Mouse (Mus musculus): ENCODE data around the gene Agr2. TPM values are rescaled to one million over a fixed set of nuclear protein-coding genes. Genes with fewer than 3 reads are reported as not detected.
A peak's percentile ranks its signal among the peaks of the same experiment; 100 is the strongest.

Gene Agr2
- polyA plus RNA-seq, 1 experiment from 2014 or later: not detected

DNA sequence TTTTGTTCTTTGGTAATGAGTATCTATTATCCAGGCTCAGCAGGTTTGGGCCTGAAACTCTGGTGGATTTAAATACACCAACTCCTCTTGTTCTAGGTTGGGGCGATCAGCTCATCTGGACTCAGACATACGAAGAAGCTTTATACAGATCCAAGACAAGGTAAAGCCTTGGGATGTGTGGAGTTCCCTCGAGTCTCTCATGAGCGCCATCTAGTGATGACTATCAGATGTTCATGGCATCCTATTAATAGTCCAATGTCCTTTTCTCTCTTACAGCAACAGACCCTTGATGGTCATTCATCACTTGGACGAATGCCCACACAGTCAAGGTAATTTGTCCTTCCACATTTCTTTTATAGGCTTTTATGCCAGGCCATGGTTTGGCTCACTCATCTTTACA lies 3.1 kb downstream of the Agr2 start:
- Histone ChIP-seq H3K4me1 (no peaks in the 10 kb centered on the region), H3K36me3 (no peaks in the 10 kb centered on the region), H3K9me3 (no peaks in the 10 kb centered on the region), H3K27me3 (ENCODE audit: insufficient read depth, poor library complexity, severe bottlenecking) (no peaks in the 10 kb centered on the region), H3K4me3 (no peak overlapping the region), H3K27ac (no peak overlapping the region)
- no peak for DNase-seq (ENCODE audit: low spot score)
- 29% methylated on average over 5 of the region's 5 CpGs for WGBS

DNA sequence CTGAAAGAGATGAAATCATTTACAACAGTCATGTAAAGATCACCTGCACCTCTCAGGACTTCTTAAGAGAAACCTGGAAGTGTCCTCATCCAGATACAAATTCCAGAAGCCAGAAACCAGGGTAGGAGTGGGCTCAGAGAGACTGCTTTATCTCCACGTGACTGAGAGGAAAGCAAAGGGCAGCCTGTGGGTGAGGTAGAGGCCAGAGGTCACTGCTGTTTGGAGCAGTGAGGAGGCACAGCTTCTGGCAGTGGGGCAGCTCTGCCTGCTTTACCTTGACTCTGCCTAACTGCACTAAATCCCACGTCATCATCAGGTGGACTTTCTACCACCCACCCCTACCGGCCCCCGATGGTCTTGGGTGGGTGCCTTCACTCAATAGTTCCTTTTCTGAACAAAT lies 12.0 kb downstream of the Agr2 start:
- H3K27ac ChIP-seq: no peak overlapping the region
- no peak overlapping the region for H3K4me3 ChIP-seq
- DNase-seq (ENCODE audit: low spot score): no peak
- peaks cover 16% of the 10 kb centered on the region for H3K4me1 ChIP-seq
- no peaks in the 10 kb centered on the region for H3K36me3 ChIP-seq
- no peaks in the 10 kb centered on the region for H3K9me3 ChIP-seq
- no peaks in the 10 kb centered on the region for H3K27me3 ChIP-seq (ENCODE audit: insufficient read depth, poor library complexity, severe bottlenecking)
- 60% methylated on average over 4 of the region's 4 CpGs for WGBS

GRCm38 (mm10) chr12:36007581-36007980 lies 14.9 kb downstream of the Agr2 start:
- DNase-seq (ENCODE audit: low spot score): no peak
- no peaks in the 10 kb centered on the region for H3K9me3 ChIP-seq
- no peak overlapping the region for H3K27ac ChIP-seq
- no peaks in the 10 kb centered on the region for H3K36me3 ChIP-seq
- H3K4me1 ChIP-seq: peaks cover 11% of the 10 kb centered on the region
- H3K4me3 ChIP-seq: no peak overlapping the region
- H3K27me3 ChIP-seq (ENCODE audit: insufficient read depth, poor library complexity, severe bottlenecking): no peaks in the 10 kb centered on the region
- 75% methylated on average over 2 of the region's 2 CpGs for WGBS

- no peak overlapping the region for H3K4me3 ChIP-seq
- no peaks in the 10 kb centered on the region for H3K27me3 ChIP-seq (ENCODE audit: insufficient read depth, poor library complexity, severe bottlenecking)
- H3K4me1 ChIP-seq: peaks cover 11% of the 10 kb centered on the region
- H3K36me3 ChIP-seq: no peaks in the 10 kb centered on the region
- peak overlapping the region; percentile 22; the same call in 1 of the 2 replicates for H3K27ac ChIP-seq
- DNase-seq (ENCODE audit: low spot score): no peak
- WGBS: 60% methylated on average over 6 of the region's 6 CpGs
- no peaks in the 10 kb centered on the region for H3K9me3 ChIP-seq
Measured at GRCm38 (mm10) chr12:36008364-36009047, 15.8 kb downstream of the Agr2 start.

DNA sequence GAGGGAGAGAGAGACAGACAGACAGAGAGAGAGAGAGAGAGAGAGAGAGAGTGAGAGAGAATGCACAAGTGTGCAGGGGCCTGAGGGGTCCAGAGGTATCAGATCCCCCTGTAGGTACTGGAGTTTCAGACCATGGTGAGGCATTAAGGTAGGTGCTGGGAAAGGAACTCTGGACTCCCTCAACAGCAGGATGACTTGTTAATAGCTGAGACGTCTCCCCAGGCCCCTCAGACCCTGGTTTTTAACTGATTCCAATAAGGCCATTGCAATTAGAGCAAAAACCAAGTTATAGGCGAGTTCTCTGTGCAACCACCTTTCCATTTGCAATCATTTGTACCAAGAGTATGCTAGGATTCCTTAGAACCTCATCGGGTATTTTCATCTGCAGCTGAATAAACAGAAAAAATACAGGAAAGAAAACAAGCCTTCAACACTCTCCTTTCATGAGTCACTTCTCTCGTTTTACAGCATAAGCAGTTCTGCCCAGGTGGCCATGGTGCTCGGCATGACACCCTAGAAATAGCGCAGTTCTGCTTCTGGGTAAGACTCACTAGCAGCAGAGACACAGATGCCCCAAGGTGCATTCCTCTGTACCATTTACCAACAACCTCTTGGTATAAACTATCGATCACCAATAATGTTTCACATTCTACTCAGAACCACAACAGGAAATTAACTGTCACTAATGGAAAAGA lies 20.7 kb downstream of the Agr2 start:
- Histone ChIP-seq H3K27me3 (ENCODE audit: insufficient read depth, poor library complexity, severe bottlenecking) (no peaks in the 10 kb centered on the region), H3K36me3 (peaks cover 9% of the 10 kb centered on the region; the same call in 1 of the 2 replicates), H3K4me1 (no peaks in the 10 kb centered on the region), H3K27ac (no peak overlapping the region), H3K9me3 (no peaks in the 10 kb centered on the region), H3K4me3 (no peak overlapping the region)
- DNase-seq (ENCODE audit: low spot score): no peak
- WGBS: 61% methylated on average over 7 of the region's 7 CpGs

GRCm38 (mm10) chr12:36017791-36018190 lies 25.1 kb downstream of the Agr2 start:
- Histone ChIP-seq H3K4me1 (no peaks in the 10 kb centered on the region), H3K4me3 (no peak overlapping the region), H3K36me3 (peaks cover 25% of the 10 kb centered on the region), H3K9me3 (no peaks in the 10 kb centered on the region), H3K27me3 (ENCODE audit: insufficient read depth, poor library complexity, severe bottlenecking) (no peaks in the 10 kb centered on the region), H3K27ac (no peak overlapping the region)
- 70% methylated on average over 2 of the region's 2 CpGs for WGBS
- no peak for DNase-seq (ENCODE audit: low spot score)

DNA sequence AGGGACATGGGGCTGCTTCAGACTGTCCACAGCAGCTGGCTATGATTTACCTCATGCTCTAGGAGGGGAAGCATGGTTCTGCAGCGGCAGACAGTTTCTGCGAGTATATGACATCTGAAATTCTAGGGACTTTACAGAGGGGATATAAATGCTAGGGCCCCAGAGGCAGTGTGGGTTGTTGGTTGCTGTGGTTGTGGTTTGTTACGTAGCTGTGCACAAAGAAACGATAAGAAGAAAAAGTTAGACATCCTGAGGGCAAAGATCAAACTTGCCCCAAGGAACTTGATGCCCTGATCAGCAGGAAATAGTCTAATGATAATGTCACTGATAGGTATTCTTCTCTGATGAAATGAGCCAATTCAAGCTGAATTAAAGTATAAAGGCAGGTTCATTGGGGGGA lies 26.9 kb downstream of the Agr2 start:
- H3K9me3 ChIP-seq: no peaks in the 10 kb centered on the region
- peaks cover 25% of the 10 kb centered on the region for H3K36me3 ChIP-seq

GRCm38 (mm10) chr12:36020081-36020480 lies 27.4 kb downstream of the Agr2 start:
- Histone ChIP-seq H3K36me3 (peaks cover 25% of the 10 kb centered on the region), H3K27ac (no peak overlapping the region), H3K27me3 (ENCODE audit: insufficient read depth, poor library complexity, severe bottlenecking) (no peaks in the 10 kb centered on the region), H3K9me3 (no peaks in the 10 kb centered on the region), H3K4me1 (no peaks in the 10 kb centered on the region), H3K4me3 (no peak overlapping the region)
- WGBS: 83% methylated on average over 3 of the region's 3 CpGs
- DNase-seq (ENCODE audit: low spot score): no peak

More for the DNA sequence above, 26.9 kb downstream of the Agr2 start:
- WGBS: 83% methylated on average over 4 of the region's 4 CpGs
- no peaks in the 10 kb centered on the region for H3K27me3 ChIP-seq (ENCODE audit: insufficient read depth, poor library complexity, severe bottlenecking)
- no peak for DNase-seq (ENCODE audit: low spot score)
- no peak overlapping the region for H3K4me3 ChIP-seq
- no peak overlapping the region for H3K27ac ChIP-seq
- no peaks in the 10 kb centered on the region for H3K4me1 ChIP-seq

- H3K36me3 ChIP-seq: peaks cover 21% of the 10 kb centered on the region
- no peak overlapping the region for H3K4me3 ChIP-seq
- DNase-seq (ENCODE audit: low spot score): no peak
- H3K27ac ChIP-seq: no peak overlapping the region
- 96% methylated on average over 2 of the region's 2 CpGs for WGBS
- no peaks in the 10 kb centered on the region for H3K4me1 ChIP-seq
- no peaks in the 10 kb centered on the region for H3K27me3 ChIP-seq (ENCODE audit: insufficient read depth, poor library complexity, severe bottlenecking)
- H3K9me3 ChIP-seq: no peaks in the 10 kb centered on the region
Measured at GRCm38 (mm10) chr12:36020710-36021109, 28.0 kb downstream of the Agr2 start.

DNA sequence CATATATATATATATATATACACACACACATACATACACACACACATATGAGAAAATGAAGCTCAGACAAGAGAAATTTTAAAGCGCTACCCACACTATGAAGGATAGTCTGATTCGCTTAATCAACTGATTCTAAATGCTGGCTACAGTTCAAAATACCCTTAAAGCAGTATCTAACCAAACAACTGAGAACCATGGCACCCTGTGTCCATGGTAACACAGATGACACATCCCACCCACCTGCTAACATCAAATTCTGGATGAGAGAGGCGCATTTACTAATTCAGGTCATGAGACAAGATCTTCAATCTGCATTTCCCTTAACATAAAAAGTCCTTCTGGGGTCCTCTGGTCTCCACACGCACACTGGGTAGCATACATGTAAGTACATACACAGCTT lies 33.4 kb downstream of the Agr2 start:
- 90% methylated on average over 4 of the region's 4 CpGs for WGBS
- H3K36me3 ChIP-seq: peaks cover 2% of the 10 kb centered on the region; the same call in 1 of the 2 replicates
- DNase-seq (ENCODE audit: low spot score): no peak

GRCm38 (mm10) chr12:36027171-36027570 lies 34.5 kb downstream of the Agr2 start:
- Histone ChIP-seq H3K4me3 (no peak overlapping the region), H3K27me3 (ENCODE audit: insufficient read depth, poor library complexity, severe bottlenecking) (no peaks in the 10 kb centered on the region), H3K4me1 (peaks cover 5% of the 10 kb centered on the region; the same call in 1 of the 2 replicates), H3K36me3 (no peaks in the 10 kb centered on the region), H3K27ac (no peak overlapping the region), H3K9me3 (no peaks in the 10 kb centered on the region)
- 87% methylated on average over 2 of the region's 2 CpGs for WGBS
- DNase-seq (ENCODE audit: low spot score): no peak

More for the DNA sequence above, 33.4 kb downstream of the Agr2 start:
- Histone ChIP-seq H3K9me3 (no peaks in the 10 kb centered on the region), H3K27me3 (ENCODE audit: insufficient read depth, poor library complexity, severe bottlenecking) (no peaks in the 10 kb centered on the region), H3K27ac (no peak overlapping the region), H3K4me1 (peaks cover 5% of the 10 kb centered on the region; the same call in 1 of the 2 replicates), H3K4me3 (no peak overlapping the region)

DNA sequence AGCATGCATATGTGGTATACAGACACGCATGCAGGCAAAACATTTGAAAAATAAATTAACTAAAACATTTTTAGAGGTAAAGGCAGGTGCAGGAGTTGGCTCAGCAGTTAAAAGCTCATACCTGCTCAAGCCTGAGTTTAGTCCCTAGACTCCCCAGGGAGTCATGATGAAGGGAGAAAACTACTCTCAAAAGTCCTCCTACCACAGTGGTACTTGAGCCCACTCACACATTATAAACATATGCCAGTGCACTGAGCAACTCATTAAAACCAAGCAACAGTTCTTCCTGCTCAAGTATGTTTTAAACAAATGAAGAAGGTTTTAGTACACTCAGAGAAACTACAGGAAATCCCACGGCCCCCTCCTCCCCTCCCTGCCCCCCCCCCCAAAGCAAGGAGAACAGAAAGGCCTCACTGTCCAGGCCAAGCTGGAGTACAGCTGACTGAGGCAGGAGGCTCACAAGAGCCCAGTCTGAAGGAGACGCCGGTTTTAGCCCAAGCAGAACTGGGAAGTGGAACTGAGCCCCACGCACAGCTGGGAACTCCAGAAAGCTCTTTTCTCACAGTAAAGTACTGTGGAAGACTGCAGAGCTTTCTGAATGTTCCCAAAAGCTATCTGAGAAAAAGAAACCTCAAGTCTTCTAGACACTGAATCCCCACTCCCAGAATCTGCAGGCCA lies 36.4 kb downstream of the Agr2 start:
- Histone ChIP-seq H3K4me1 (peaks cover 5% of the 10 kb centered on the region; the same call in 1 of the 2 replicates), H3K27me3 (ENCODE audit: insufficient read depth, poor library complexity, severe bottlenecking) (no peaks in the 10 kb centered on the region), H3K9me3 (no peaks in the 10 kb centered on the region), H3K4me3 (no peak overlapping the region), H3K36me3 (no peaks in the 10 kb centered on the region), H3K27ac (no peak overlapping the region)
- no peak for DNase-seq (ENCODE audit: low spot score)
- WGBS: 60% methylated on average over 5 of the region's 5 CpGs

- no peak overlapping the region for H3K27ac ChIP-seq
- H3K27me3 ChIP-seq (ENCODE audit: insufficient read depth, poor library complexity, severe bottlenecking): no peaks in the 10 kb centered on the region
- no peak overlapping the region for H3K4me3 ChIP-seq
- H3K9me3 ChIP-seq: no peaks in the 10 kb centered on the region
- peaks cover 5% of the 10 kb centered on the region; the same call in 1 of the 2 replicates for H3K4me1 ChIP-seq
- 57% methylated on average over 5 of the region's 6 CpGs for WGBS
- DNase-seq (ENCODE audit: low spot score): no peak
- H3K36me3 ChIP-seq: no peaks in the 10 kb centered on the region
Measured at GRCm38 (mm10) chr12:36029687-36030086, 37.0 kb downstream of the Agr2 start.
